Mouse (Mus musculus) neutrophil, adult 65 days (primary cell): Measurements from ENCODE around the gene Pigl. TPM values are rescaled to one million over a fixed set of nuclear protein-coding genes. Genes with fewer than 3 reads are reported as not detected.

Experiments
- total RNA-seq: library from RNA; stranded (reverse); gene quantifications from 2 replicates; pipeline ENCODE4 v1.2.4, GENCODE M21; 2023

Pigl gene
- 9.3 and 15.4 TPM in 2 replicates for total RNA-seq

GRCm38 (mm10) chr11:62458276-62458724 lies at the start of gene Pigl, which contains the start of gene Ncor1:
Gene Pigl, plus strand, starts transcription at chr11:62458460.
Gene Ncor1, minus strand, starts transcription at chr11:62458541.

GRCm38 (mm10) chr11:62539089-62539890 lies 81.0 kb downstream of the Pigl start, which contains the start of gene Cenpv:
Gene Cenpv, minus strand, starts transcription at chr11:62539261.

GRCm38 (mm10) chr11:62550727-62551225 lies 92.5 kb downstream of the Pigl start, which contains the start of gene Ubb:
Gene Ubb, plus strand, starts transcription at chr11:62551171.

Other genes starting within 250 kb of the Pigl start
- gene Adora2b, start 209.5 kb upstream of the Pigl start, total RNA-seq, result 8.5 and 8.8 TPM in 2 replicates
- gene Zswim7, start 177.1 kb upstream of the Pigl start, total RNA-seq, result 6.8 and 8.7 TPM in 2 replicates
- gene Ttc19, start 177.0 kb upstream of the Pigl start, total RNA-seq, result 4.3 and 9.1 TPM in 2 replicates
- 411 and 502 TPM in 2 replicates for gene Ncor1, start 81 bp downstream of the Pigl start, total RNA-seq
- gene Cenpv, start 80.8 kb downstream of the Pigl start, total RNA-seq, result 1.2 and 2.8 TPM in 2 replicates
- 1,668 and 1,954 TPM in 2 replicates for gene Ubb, start 92.7 kb downstream of the Pigl start, total RNA-seq
- 43.5 and 59.5 TPM in 2 replicates for gene Trpv2, start 116.0 kb downstream of the Pigl start, total RNA-seq
- gene Lrrc75a, start 190.1 kb downstream of the Pigl start, total RNA-seq, result 2.5 and 2.7 TPM in 2 replicates
- 3.8 and 7.6 TPM in 2 replicates for gene Mmgt2, start 190.2 kb downstream of the Pigl start, total RNA-seq